Mouse (Mus musculus): ENCODE data around the gene Cacna2d3. TPM values are rescaled to one million over a fixed set of nuclear protein-coding genes. Genes with fewer than 3 reads are reported as not detected.

The Cacna2d3 gene
- polyA plus RNA-seq, 1 experiment from 2014 or later: 0.81 TPM

- no peak for DNase-seq (ENCODE audit: low spot score)
- no peaks in the 10 kb centered on the region for H3K36me3 ChIP-seq (ENCODE audit: control insufficient read depth, insufficient read depth, low read length)
- H3K9me3 ChIP-seq (ENCODE audit: control insufficient read depth, low read length): no peaks in the 10 kb centered on the region
- H3K4me3 ChIP-seq (ENCODE audit: low read depth, low read length): no peak overlapping the region
- 88% methylated on average over 5 of the region's 5 CpGs for WGBS
- no peak overlapping the region for H3K4me2 ChIP-seq
- no peak overlapping the region for H3K27ac ChIP-seq (ENCODE audit: low read depth, low read length)
- no peaks in the 10 kb centered on the region for H3K4me1 ChIP-seq (replicated peaks; ENCODE audit: control insufficient read depth, insufficient read depth, low read length)
- H3K9ac ChIP-seq (ENCODE audit: low read depth, low read length): no peak overlapping the region
- H3K27me3 ChIP-seq (replicated peaks; ENCODE audit: control insufficient read depth, insufficient read depth, low read length): no peaks in the 10 kb centered on the region
- ATAC-seq (replicated peaks; ENCODE audit: low FRiP score): no peak
Observed at GRCm38 (mm10) chr14:29270541-29270940, 451.1 kb downstream of the Cacna2d3 start.

GRCm38 (mm10) chr14:29269816-29270215, 451.8 kb downstream of the Cacna2d3 start:
- ATAC-seq (replicated peaks; ENCODE audit: low FRiP score): no peak
- no peak for DNase-seq (ENCODE audit: low spot score)
- WGBS: 39% methylated on average over 2 of the region's 2 CpGs

GRCm38 (mm10) chr14:29268609-29269008, 453.1 kb downstream of the Cacna2d3 start:
- Histone ChIP-seq H3K9me3 (ENCODE audit: control insufficient read depth, low read length) (no peaks in the 10 kb centered on the region), H3K4me2 (no peak overlapping the region), H3K36me3 (ENCODE audit: control insufficient read depth, insufficient read depth, low read length) (no peaks in the 10 kb centered on the region), H3K27me3 (replicated peaks; ENCODE audit: control insufficient read depth, insufficient read depth, low read length) (no peaks in the 10 kb centered on the region), H3K4me1 (replicated peaks; ENCODE audit: control insufficient read depth, insufficient read depth, low read length) (no peaks in the 10 kb centered on the region), H3K4me3 (ENCODE audit: low read depth, low read length) (no peak overlapping the region), H3K9ac (ENCODE audit: low read depth, low read length) (no peak overlapping the region), H3K27ac (ENCODE audit: low read depth, low read length) (no peak overlapping the region)
- ATAC-seq (replicated peaks; ENCODE audit: low FRiP score): no peak
- WGBS: 44% methylated on average over 5 of the region's 5 CpGs
- no peak for DNase-seq (ENCODE audit: low spot score)

More at GRCm38 (mm10) chr14:29269816-29270215, 451.8 kb downstream of the Cacna2d3 start:
- Histone ChIP-seq H3K9ac (ENCODE audit: low read depth, low read length) (no peak overlapping the region), H3K4me3 (ENCODE audit: low read depth, low read length) (no peak overlapping the region), H3K27me3 (replicated peaks; ENCODE audit: control insufficient read depth, insufficient read depth, low read length) (no peaks in the 10 kb centered on the region), H3K4me1 (replicated peaks; ENCODE audit: control insufficient read depth, insufficient read depth, low read length) (no peaks in the 10 kb centered on the region), H3K9me3 (ENCODE audit: control insufficient read depth, low read length) (no peaks in the 10 kb centered on the region), H3K4me2 (no peak overlapping the region), H3K36me3 (ENCODE audit: control insufficient read depth, insufficient read depth, low read length) (no peaks in the 10 kb centered on the region), H3K27ac (ENCODE audit: low read depth, low read length) (no peak overlapping the region)

- DNase-seq (ENCODE audit: low spot score) (no peak), ATAC-seq (replicated peaks; ENCODE audit: low FRiP score) (no peak)
- H3K4me3 ChIP-seq (ENCODE audit: low read depth, low read length): no peak overlapping the region
- H3K9me3 ChIP-seq (ENCODE audit: control insufficient read depth, low read length): no peaks in the 10 kb centered on the region
- no peaks in the 10 kb centered on the region for H3K4me1 ChIP-seq (replicated peaks; ENCODE audit: control insufficient read depth, insufficient read depth, low read length)
- no peaks in the 10 kb centered on the region for H3K27me3 ChIP-seq (replicated peaks; ENCODE audit: control insufficient read depth, insufficient read depth, low read length)
- no peak overlapping the region for H3K4me2 ChIP-seq
- no peak overlapping the region for H3K9ac ChIP-seq (ENCODE audit: low read depth, low read length)
- H3K36me3 ChIP-seq (ENCODE audit: control insufficient read depth, insufficient read depth, low read length): no peaks in the 10 kb centered on the region
- 49% methylated on average over 5 of the region's 5 CpGs for WGBS
- no peak overlapping the region for H3K27ac ChIP-seq (ENCODE audit: low read depth, low read length)
Observed at GRCm38 (mm10) chr14:29267233-29267874, 454.3 kb downstream of the Cacna2d3 start.

- DNase-seq (ENCODE audit: low spot score): no peak
- H3K9me3 ChIP-seq (ENCODE audit: control insufficient read depth, low read length): no peaks in the 10 kb centered on the region
- no peak overlapping the region for H3K4me2 ChIP-seq
- ATAC-seq (replicated peaks; ENCODE audit: low FRiP score): no peak
- no peaks in the 10 kb centered on the region for H3K36me3 ChIP-seq (ENCODE audit: control insufficient read depth, insufficient read depth, low read length)
- H3K27ac ChIP-seq (ENCODE audit: low read depth, low read length): no peak overlapping the region
- WGBS: 92% methylated on average over 1 of the region's 1 CpGs
- H3K4me3 ChIP-seq (ENCODE audit: low read depth, low read length): no peak overlapping the region
- no peak overlapping the region for H3K9ac ChIP-seq (ENCODE audit: low read depth, low read length)
- no peaks in the 10 kb centered on the region for H3K27me3 ChIP-seq (replicated peaks; ENCODE audit: control insufficient read depth, insufficient read depth, low read length)
- H3K4me1 ChIP-seq (replicated peaks; ENCODE audit: control insufficient read depth, insufficient read depth, low read length): no peaks in the 10 kb centered on the region
Observed at GRCm38 (mm10) chr14:29260621-29261020, 461.0 kb downstream of the Cacna2d3 start.

- Histone ChIP-seq H3K9me3 (ENCODE audit: control insufficient read depth, low read length) (peaks cover 4% of the 10 kb centered on the region; the same call in 1 of the 2 replicates), H3K36me3 (ENCODE audit: control insufficient read depth, insufficient read depth, low read length) (no peaks in the 10 kb centered on the region), H3K4me2 (no peak overlapping the region), H3K9ac (ENCODE audit: low read depth, low read length) (no peak overlapping the region), H3K27ac (ENCODE audit: low read depth, low read length) (no peak overlapping the region), H3K4me1 (replicated peaks; ENCODE audit: control insufficient read depth, insufficient read depth, low read length) (no peaks in the 10 kb centered on the region), H3K27me3 (replicated peaks; ENCODE audit: control insufficient read depth, insufficient read depth, low read length) (no peaks in the 10 kb centered on the region), H3K4me3 (ENCODE audit: low read depth, low read length) (no peak overlapping the region)
- DNase-seq (ENCODE audit: low spot score): no peak
- 72% methylated on average over 2 of the region's 2 CpGs for WGBS
- no peak for ATAC-seq (replicated peaks; ENCODE audit: low FRiP score)
Observed at GRCm38 (mm10) chr14:29243516-29243915, 478.1 kb downstream of the Cacna2d3 start.

GRCm38 (mm10) chr14:29238446-29238845, 483.2 kb downstream of the Cacna2d3 start:
- DNase-seq (ENCODE audit: low spot score): no peak
- Histone ChIP-seq H3K9ac (ENCODE audit: low read depth, low read length) (no peak overlapping the region), H3K27ac (ENCODE audit: low read depth, low read length) (no peak overlapping the region), H3K27me3 (replicated peaks; ENCODE audit: control insufficient read depth, insufficient read depth, low read length) (no peaks in the 10 kb centered on the region), H3K4me2 (no peak overlapping the region), H3K4me3 (ENCODE audit: low read depth, low read length) (no peak overlapping the region), H3K4me1 (replicated peaks; ENCODE audit: control insufficient read depth, insufficient read depth, low read length) (no peaks in the 10 kb centered on the region), H3K9me3 (ENCODE audit: control insufficient read depth, low read length) (no peaks in the 10 kb centered on the region), H3K36me3 (ENCODE audit: control insufficient read depth, insufficient read depth, low read length) (no peaks in the 10 kb centered on the region)
- 60% methylated on average over 3 of the region's 3 CpGs for WGBS
- ATAC-seq (replicated peaks; ENCODE audit: low FRiP score): no peak

GRCm38 (mm10) chr14:29228976-29229716, 492.5 kb downstream of the Cacna2d3 start:
- Histone ChIP-seq H3K27ac (ENCODE audit: low read depth, low read length) (no peak overlapping the region), H3K4me3 (ENCODE audit: low read depth, low read length) (no peak overlapping the region), H3K36me3 (ENCODE audit: control insufficient read depth, insufficient read depth, low read length) (no peaks in the 10 kb centered on the region), H3K4me2 (no peak overlapping the region), H3K9ac (ENCODE audit: low read depth, low read length) (no peak overlapping the region), H3K27me3 (replicated peaks; ENCODE audit: control insufficient read depth, insufficient read depth, low read length) (no peaks in the 10 kb centered on the region), H3K4me1 (replicated peaks; ENCODE audit: control insufficient read depth, insufficient read depth, low read length) (no peaks in the 10 kb centered on the region), H3K9me3 (ENCODE audit: control insufficient read depth, low read length) (no peaks in the 10 kb centered on the region)
- DNase-seq (ENCODE audit: low spot score) (no peak), ATAC-seq (replicated peaks; ENCODE audit: low FRiP score) (no peak)
- 71% methylated on average over 19 of the region's 19 CpGs for whole genome bisulfite sequencing

GRCm38 (mm10) chr14:29228471-29228870, 493.2 kb downstream of the Cacna2d3 start:
- DNase-seq (ENCODE audit: low spot score): no peak
- Histone ChIP-seq H3K4me3 (ENCODE audit: low read depth, low read length) (no peak overlapping the region), H3K4me1 (replicated peaks; ENCODE audit: control insufficient read depth, insufficient read depth, low read length) (no peaks in the 10 kb centered on the region), H3K27ac (ENCODE audit: low read depth, low read length) (no peak overlapping the region), H3K4me2 (no peak overlapping the region), H3K27me3 (replicated peaks; ENCODE audit: control insufficient read depth, insufficient read depth, low read length) (no peaks in the 10 kb centered on the region), H3K9ac (ENCODE audit: low read depth, low read length) (no peak overlapping the region), H3K36me3 (ENCODE audit: control insufficient read depth, insufficient read depth, low read length) (no peaks in the 10 kb centered on the region), H3K9me3 (ENCODE audit: control insufficient read depth, low read length) (no peaks in the 10 kb centered on the region)
- ATAC-seq (replicated peaks; ENCODE audit: low FRiP score): no peak
